Mouse (Mus musculus) ES-Bruce4 (cell line): ENCODE data around the gene 1810013L24Rik.

ENCODE experiments used
- CTCF ChIP-seq: IDR thresholded peaks from one replicate; pipeline ENCODE4 v1.8.1; 2011; ENCODE audit warnings: low read depth, low read length
- POLR2A ChIP-seq: IDR thresholded peaks from one replicate; pipeline ENCODE4 v1.8.1; 2011; ENCODE audit warnings: low read length; ENCODE audit not compliant: insufficient read depth

DNA sequence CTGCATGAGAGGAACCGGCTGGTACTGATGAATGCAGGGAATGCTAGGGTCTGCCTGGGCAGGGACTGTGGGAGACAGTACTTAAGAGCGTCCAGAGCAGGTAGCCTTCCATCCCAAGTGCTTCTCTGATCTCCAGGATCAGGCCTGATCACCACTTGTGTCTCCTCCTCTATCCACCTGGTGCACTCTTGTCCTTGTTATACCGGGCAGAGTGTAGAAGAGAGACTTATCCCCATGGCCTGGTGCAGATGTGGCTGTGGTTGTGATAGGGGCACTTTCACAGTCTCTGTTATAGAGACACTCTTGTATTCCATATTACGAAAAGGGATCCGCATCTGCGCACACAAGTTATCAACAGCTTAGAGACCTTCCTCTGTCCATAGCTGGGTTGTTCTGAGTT lies 41.5 kb downstream of the 1810013L24Rik start:
- TF ChIP-seq POLR2A: no peak
- TF ChIP-seq CTCF: no peak
